Mouse (Mus musculus): ENCODE results near the gene Srgn. TPM values are rescaled to one million over a fixed set of nuclear protein-coding genes. Genes with fewer than 3 reads are reported as not detected.
"Not testable (repeated sequence)": the region's sequence is repeated elsewhere in the genome, so short reads cannot be mapped to it uniquely, and the experiment has no call there.

The Srgn gene
- polyA plus RNA-seq, 2 experiments = 23.7 to 82.6 TPM

DNA sequence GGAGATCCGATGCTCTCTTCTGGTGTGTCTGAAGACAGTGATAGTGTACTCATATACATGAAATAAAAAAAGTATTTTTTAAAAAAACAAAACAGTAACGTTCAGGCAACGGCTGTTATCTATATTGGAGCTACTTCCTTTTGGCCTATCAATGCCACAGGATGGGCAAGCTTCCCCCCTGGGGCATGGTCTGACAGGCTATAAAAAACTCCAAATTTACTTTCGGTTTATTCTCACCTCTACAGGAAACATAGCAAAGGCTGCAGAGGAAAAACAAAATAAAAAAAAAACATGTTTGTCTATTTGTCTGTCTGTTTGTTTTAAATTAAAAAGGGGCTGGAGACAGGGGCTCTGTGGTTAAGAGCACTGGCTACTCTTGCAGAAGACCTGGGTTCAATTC, 23.9 kb downstream of the Srgn start:
- H3K9ac ChIP-seq (replicated peaks) = peak overlapping the region; percentile 54
- DNase-seq (ENCODE audit: low read depth in 3 of 3, low spot score in 3 of 3) (no peak), ATAC-seq (ENCODE audit: insufficient read depth) (no peak)
- TF ChIP-seq EP300 (IDR thresholded peaks at IDR 0.05; ENCODE audit: low read depth) (no peak), CTCF (IDR thresholded peaks at IDR 0.05; ENCODE audit: low read depth) (no peak)
- WGBS (ENCODE audit: insufficient replicate concordance) = 5% methylated on average over 4 of the region's 4 CpGs
- H3K27me3 ChIP-seq (ENCODE audit: control insufficient read depth, insufficient read depth, low read length) = no peaks in the 10 kb centered on the region
- H3K9me3 ChIP-seq (ENCODE audit: control insufficient read depth, low read length) = no peaks in the 10 kb centered on the region
- H3K27ac ChIP-seq = peak overlapping the region; percentile 63
- H3K4me2 ChIP-seq (ENCODE audit: low read depth) = peak overlapping the region; percentile 68
- H3K4me1 ChIP-seq (replicated peaks; ENCODE audit: control insufficient read depth in 2 of 2, insufficient read depth in 2 of 2, low read length in 1 of 2) = peaks cover 48 to 53% of the 10 kb centered on the region in 2 experiments
- no peaks in the 10 kb centered on the region for H3K36me3 ChIP-seq (replicated peaks; ENCODE audit: control insufficient read depth, insufficient read depth, low read depth)
- peak overlapping the region in 1 of 2 experiments; percentile 31; a peak in 2 of 4 replicates for H3K4me3 ChIP-seq (ENCODE audit: insufficient read depth in 1 of 2, low read depth in 2 of 2, low read length in 2 of 2)

GRCm38 (mm10) chr10:62501951-62502350, 25.3 kb downstream of the Srgn start:
- Histone ChIP-seq H3K27ac (no peak overlapping the region), H3K4me1 (replicated peaks; ENCODE audit: control insufficient read depth in 2 of 2, insufficient read depth in 2 of 2, low read length in 1 of 2) (peaks cover 40 to 47% of the 10 kb centered on the region in 2 experiments), H3K9me3 (ENCODE audit: control insufficient read depth, low read length) (no peaks in the 10 kb centered on the region), H3K36me3 (replicated peaks; ENCODE audit: control insufficient read depth, insufficient read depth, low read depth) (no peaks in the 10 kb centered on the region), H3K4me2 (ENCODE audit: low read depth) (no peak overlapping the region), H3K4me3 (ENCODE audit: insufficient read depth in 1 of 2, low read depth in 2 of 2, low read length in 2 of 2) (no peak overlapping the region), H3K9ac (replicated peaks) (no peak overlapping the region), H3K27me3 (ENCODE audit: control insufficient read depth, insufficient read depth, low read length) (no peaks in the 10 kb centered on the region)
- TF ChIP-seq CTCF (IDR thresholded peaks at IDR 0.05; ENCODE audit: low read depth) = no peak
- TF ChIP-seq EP300 (IDR thresholded peaks at IDR 0.05; ENCODE audit: low read depth) = no peak
- no peak for ATAC-seq (ENCODE audit: insufficient read depth)
- 62% methylated on average over 7 of the region's 7 CpGs for WGBS (ENCODE audit: insufficient replicate concordance)
- no peak for DNase-seq (ENCODE audit: low read depth in 3 of 3, low spot score in 3 of 3)

DNA sequence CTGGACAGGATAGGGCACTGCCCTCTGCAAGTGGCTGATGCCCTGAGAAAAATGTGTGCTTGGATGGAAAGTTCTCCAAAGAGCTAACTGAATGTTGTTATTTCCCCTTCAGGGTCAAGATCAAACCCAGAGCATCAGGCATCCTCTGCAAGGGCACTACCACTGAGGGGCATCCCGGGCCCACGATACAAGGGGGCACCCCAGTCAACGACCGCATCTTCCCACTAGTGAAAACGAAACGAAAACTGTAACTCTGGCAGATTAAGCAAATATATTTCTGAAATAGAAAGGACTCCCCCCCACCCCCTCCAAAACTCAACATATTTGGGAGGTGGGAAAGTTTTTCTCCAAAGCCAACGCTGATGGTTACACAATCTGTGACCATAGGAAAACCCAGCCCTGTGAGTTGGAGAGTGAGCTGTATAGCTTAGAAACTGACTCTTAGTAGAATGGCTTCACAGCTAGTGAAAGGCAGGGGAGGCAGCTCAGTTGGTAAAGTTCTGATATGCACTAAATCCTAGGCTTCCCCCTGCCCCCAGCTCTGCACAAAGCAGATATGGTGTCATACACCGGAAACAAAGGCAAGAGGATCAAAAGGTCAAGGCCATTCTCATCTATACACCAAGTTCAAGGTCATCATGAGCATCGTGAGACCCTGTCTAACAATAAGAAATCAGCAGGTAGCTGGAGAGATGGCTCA, 26.2 kb downstream of the Srgn start:
- H3K4me3 ChIP-seq (ENCODE audit: insufficient read depth in 1 of 2, low read depth in 2 of 2, low read length in 2 of 2) = no peak overlapping the region
- no peak for ATAC-seq (ENCODE audit: insufficient read depth)
- H3K4me1 ChIP-seq (replicated peaks; ENCODE audit: control insufficient read depth in 2 of 2, insufficient read depth in 2 of 2, low read length in 1 of 2) = peaks cover 33 to 44% of the 10 kb centered on the region in 2 experiments
- no peaks in the 10 kb centered on the region for H3K36me3 ChIP-seq (replicated peaks; ENCODE audit: control insufficient read depth, insufficient read depth, low read depth)
- no peaks in the 10 kb centered on the region for H3K27me3 ChIP-seq (ENCODE audit: control insufficient read depth, insufficient read depth, low read length)
- 65% methylated on average over 9 of the region's 9 CpGs for WGBS (ENCODE audit: insufficient replicate concordance)
- peak overlapping the region; percentile 26; the same call in 1 of the 2 replicates for H3K4me2 ChIP-seq (ENCODE audit: low read depth)
- TF ChIP-seq CTCF (IDR thresholded peaks at IDR 0.05; ENCODE audit: low read depth) = no peak
- TF ChIP-seq EP300 (IDR thresholded peaks at IDR 0.05; ENCODE audit: low read depth) = no peak
- H3K9me3 ChIP-seq (ENCODE audit: control insufficient read depth, low read length) = no peaks in the 10 kb centered on the region
- H3K9ac ChIP-seq (replicated peaks) = no peak overlapping the region
- H3K27ac ChIP-seq = no peak overlapping the region
- DNase-seq (ENCODE audit: low read depth in 3 of 3, low spot score in 3 of 3) = no peak

GRCm38 (mm10) chr10:62500088-62500915, 26.9 kb downstream of the Srgn start:
- Histone ChIP-seq H3K9ac (replicated peaks) (no peak overlapping the region), H3K4me1 (replicated peaks; ENCODE audit: control insufficient read depth in 2 of 2, insufficient read depth in 2 of 2, low read length in 1 of 2) (peaks cover 27 to 37% of the 10 kb centered on the region in 2 experiments), H3K27me3 (ENCODE audit: control insufficient read depth, insufficient read depth, low read length) (no peaks in the 10 kb centered on the region), H3K27ac (no peak overlapping the region), H3K36me3 (replicated peaks; ENCODE audit: control insufficient read depth, insufficient read depth, low read depth) (no peaks in the 10 kb centered on the region), H3K4me3 (ENCODE audit: insufficient read depth in 1 of 2, low read depth in 2 of 2, low read length in 2 of 2) (no peak overlapping the region), H3K4me2 (ENCODE audit: low read depth) (0 out of 2 replicates have a peak overlapping the region, but pooled peaks have one; percentile 26), H3K9me3 (ENCODE audit: control insufficient read depth, low read length) (no peaks in the 10 kb centered on the region)
- no peak for ATAC-seq (ENCODE audit: insufficient read depth)
- DNase-seq (ENCODE audit: low read depth in 3 of 3, low spot score in 3 of 3) = peak in 1 of 3 experiments; percentile 68
- WGBS (ENCODE audit: insufficient replicate concordance) = 21% methylated on average over 15 of the region's 15 CpGs
- TF ChIP-seq CTCF (IDR thresholded peaks at IDR 0.05; ENCODE audit: low read depth) = peak; percentile 93
- no peak for TF ChIP-seq EP300 (IDR thresholded peaks at IDR 0.05; ENCODE audit: low read depth)

DNA sequence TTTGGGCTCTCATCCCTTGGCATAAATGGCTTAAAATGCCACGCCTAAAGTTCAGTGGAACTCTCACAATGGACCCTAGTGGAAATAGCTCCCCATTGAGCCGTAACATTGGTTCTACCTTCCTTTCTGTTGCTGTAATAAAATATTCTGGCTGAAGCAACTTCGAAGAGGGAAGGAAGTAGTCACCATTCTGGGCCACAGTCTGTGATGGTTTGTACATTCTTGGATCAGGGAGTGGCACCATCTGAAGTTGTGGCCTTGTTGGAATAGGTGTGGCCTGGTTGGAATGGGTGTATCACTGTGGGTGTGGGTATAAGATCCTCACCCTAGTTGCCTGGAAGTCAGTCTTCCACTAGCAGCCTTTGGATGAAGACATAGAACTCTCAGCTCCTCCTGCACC, 35.6 kb downstream of the Srgn start:
- 72% methylated on average over 3 of the region's 3 CpGs for whole genome bisulfite sequencing (ENCODE audit: insufficient replicate concordance)
- H3K27me3 ChIP-seq (ENCODE audit: control insufficient read depth, insufficient read depth, low read length); H3K4me3 ChIP-seq (ENCODE audit: insufficient read depth in 1 of 2, low read depth in 2 of 2, low read length in 2 of 2); H3K27ac ChIP-seq; DNase-seq (ENCODE audit: low read depth in 3 of 3, low spot score in 3 of 3); H3K36me3 ChIP-seq (replicated peaks; ENCODE audit: control insufficient read depth, insufficient read depth, low read depth); H3K9me3 ChIP-seq (ENCODE audit: control insufficient read depth, low read length); H3K9ac ChIP-seq (replicated peaks); ATAC-seq (ENCODE audit: insufficient read depth); H3K4me2 ChIP-seq (ENCODE audit: low read depth): not testable (repeated sequence)
- peaks cover 8 to 13% of the 10 kb centered on the region in 2 experiments for H3K4me1 ChIP-seq (replicated peaks; ENCODE audit: control insufficient read depth in 2 of 2, insufficient read depth in 2 of 2, low read length in 1 of 2)

Measured in liver, embryonic 14.5 days (tissue).